Mouse (Mus musculus): ENCODE results near the gene Lin52. TPM values are rescaled to one million over a fixed set of nuclear protein-coding genes. Genes with fewer than 3 reads are reported as not detected.
A peak's percentile ranks its signal among the peaks of the same experiment; 100 is the strongest.

Lin52 gene
- polyA plus RNA-seq, 1 experiment: 29.5 TPM

DNA sequence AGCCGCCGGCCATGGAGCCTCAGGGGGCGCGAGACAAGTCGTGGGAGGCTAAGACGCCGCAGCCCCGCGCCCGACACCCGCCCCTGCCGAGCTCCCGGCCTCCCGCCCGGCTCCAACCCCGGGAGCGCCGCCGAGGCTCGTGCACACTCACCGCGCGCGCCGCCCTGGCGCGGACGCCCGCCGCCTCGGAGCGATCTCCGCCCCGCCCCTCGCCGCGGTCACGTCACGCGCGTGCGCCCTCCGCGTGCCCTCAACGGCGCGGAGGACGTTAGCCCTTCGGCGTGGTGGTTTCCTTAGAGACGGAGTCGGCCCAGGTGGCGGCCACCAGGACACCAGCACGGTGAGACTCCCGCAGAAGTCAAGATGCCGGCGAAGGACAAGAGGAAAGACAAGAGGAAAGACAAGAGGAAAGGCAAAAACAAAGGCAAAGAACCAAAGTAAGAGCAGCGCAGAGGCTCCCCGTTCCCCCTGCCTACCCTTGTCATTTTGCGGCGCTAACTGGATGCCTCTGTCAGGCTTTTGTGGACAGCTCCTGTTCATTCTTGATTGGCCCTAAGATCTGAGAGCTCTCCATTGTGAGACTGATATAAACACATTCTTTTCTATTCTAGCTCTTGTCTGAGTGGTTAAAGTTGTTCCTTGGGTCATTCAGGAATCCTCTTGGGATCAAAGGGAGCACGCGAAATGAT is 42.3 kb upstream of the Lin52 start, which contains the start of the genes Entpd5 and Bbof1:
Entpd5 (minus strand) TSS at position 211 of the 689 bp plus-strand sequence.
Bbof1 (plus strand) TSS at position 253 of the 689 bp plus-strand sequence.
- H3K9me3 ChIP-seq (replicated peaks; ENCODE audit: control insufficient read depth, insufficient read depth, low read length, poor library complexity, severe bottlenecking): no peaks in the 10 kb centered on the region
- no peak within 1 kb of the TSS for H3K27ac ChIP-seq (ENCODE audit: insufficient read depth, low read length)
- no peaks in the 10 kb centered on the region for H3K4me1 ChIP-seq (ENCODE audit: control insufficient read depth, insufficient read depth, low read length)
- peak within 1 kb of the TSS; percentile 90 for H3K4me3 ChIP-seq (ENCODE audit: low read depth, low read length)
- H3K9ac ChIP-seq (ENCODE audit: low read depth, poor library complexity, severe bottlenecking): peak within 1 kb of the TSS; percentile 85
- no peaks in the 10 kb centered on the region for H3K36me3 ChIP-seq (ENCODE audit: control insufficient read depth, insufficient read depth, low read length, poor library complexity, severe bottlenecking)
- TF ChIP-seq POLR2A (IDR thresholded peaks at IDR 0.05; ENCODE audit: insufficient read depth, low read length): no peak
- TF ChIP-seq CTCF (IDR thresholded peaks at IDR 0.05; ENCODE audit: low read depth, low read length): no peak
- no peak for TF ChIP-seq EP300 (IDR thresholded peaks at IDR 0.05; ENCODE audit: insufficient read depth, low read depth, low read length)
- H3K27me3 ChIP-seq (ENCODE audit: control insufficient read depth, insufficient read depth, low read length, poor library complexity, severe bottlenecking): no peaks in the 10 kb centered on the region

DNA sequence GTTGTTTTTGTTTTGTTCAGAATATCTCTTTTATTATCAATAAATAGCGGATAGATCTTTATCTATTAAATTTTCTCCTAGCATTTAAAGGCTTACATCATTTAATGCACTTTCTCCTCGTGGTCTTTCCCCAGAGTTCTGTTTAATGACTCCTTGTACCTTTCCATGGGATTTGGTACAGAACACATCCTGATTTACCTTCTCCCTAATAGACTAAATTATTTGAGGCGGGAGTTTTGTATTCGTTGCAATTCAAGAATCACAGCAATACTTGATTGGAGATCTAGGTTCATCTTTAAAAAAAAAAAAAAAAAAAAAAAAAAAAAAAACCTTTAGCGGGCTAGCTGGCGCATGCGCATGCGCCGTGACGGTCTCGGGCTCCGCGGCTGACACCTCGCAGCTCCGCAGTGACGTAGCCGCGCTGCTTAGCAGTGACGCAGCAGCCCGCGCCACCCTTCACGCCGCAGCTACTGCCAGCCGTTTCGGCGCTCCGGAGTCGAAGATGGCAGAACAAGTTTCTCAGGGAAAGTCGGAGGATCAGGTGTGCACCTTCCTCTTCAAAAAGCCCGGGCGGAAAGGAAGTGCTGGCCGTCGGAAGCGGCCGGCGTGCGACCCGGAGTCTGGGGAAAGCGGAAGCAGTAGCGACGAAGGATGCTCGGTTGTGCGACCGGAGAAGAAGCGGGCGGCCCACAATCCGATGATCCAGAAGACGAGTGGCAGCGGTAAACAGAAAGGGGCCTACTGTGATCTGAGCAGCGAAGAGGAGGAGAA is 34.2 kb upstream of the Lin52 start, which contains the start of gene Rnf113a2:
Rnf113a2 (plus strand) TSS at position 363 of the 771 bp plus-strand sequence.
- H3K4me1 ChIP-seq (ENCODE audit: control insufficient read depth, insufficient read depth, low read length): no peaks in the 10 kb centered on the region
- no peaks in the 10 kb centered on the region; the same call in 1 of the 2 replicates for H3K36me3 ChIP-seq (ENCODE audit: control insufficient read depth, insufficient read depth, low read length, poor library complexity, severe bottlenecking)
- no peaks in the 10 kb centered on the region for H3K27me3 ChIP-seq (ENCODE audit: control insufficient read depth, insufficient read depth, low read length, poor library complexity, severe bottlenecking)
- H3K9me3 ChIP-seq (replicated peaks; ENCODE audit: control insufficient read depth, insufficient read depth, low read length, poor library complexity, severe bottlenecking): no peaks in the 10 kb centered on the region
- no peak within 1 kb of the TSS for H3K27ac ChIP-seq (ENCODE audit: insufficient read depth, low read length)
- peak within 1 kb of the TSS; percentile 77 for H3K9ac ChIP-seq (ENCODE audit: low read depth, poor library complexity, severe bottlenecking)
- TF ChIP-seq POLR2A (IDR thresholded peaks at IDR 0.05; ENCODE audit: insufficient read depth, low read length) (no peak), EP300 (IDR thresholded peaks at IDR 0.05; ENCODE audit: insufficient read depth, low read depth, low read length) (no peak), CTCF (IDR thresholded peaks at IDR 0.05; ENCODE audit: low read depth, low read length) (no peak)
- H3K4me3 ChIP-seq (ENCODE audit: low read depth, low read length): peak within 1 kb of the TSS; percentile 79

DNA sequence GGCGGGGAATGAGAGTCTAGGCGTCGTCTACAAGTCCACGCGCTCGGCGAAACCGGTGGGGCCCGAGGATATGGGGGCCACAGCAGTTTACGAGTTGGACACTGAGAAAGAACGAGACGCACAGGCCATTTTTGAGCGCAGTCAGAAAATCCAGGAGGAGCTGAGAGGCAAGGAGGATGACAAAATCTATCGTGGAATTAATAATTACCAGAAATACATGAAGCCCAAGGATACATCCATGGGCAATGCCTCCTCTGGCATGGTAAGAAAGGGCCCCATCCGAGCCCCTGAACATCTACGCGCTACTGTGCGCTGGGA is 33.7 kb upstream of the Lin52 start:
- peak overlapping the region; percentile 77 for H3K9ac ChIP-seq (ENCODE audit: low read depth, poor library complexity, severe bottlenecking)
- H3K27ac ChIP-seq (ENCODE audit: insufficient read depth, low read length): no peak overlapping the region
- H3K36me3 ChIP-seq (ENCODE audit: control insufficient read depth, insufficient read depth, low read length, poor library complexity, severe bottlenecking): no peaks in the 10 kb centered on the region; the same call in 1 of the 2 replicates
- TF ChIP-seq CTCF (IDR thresholded peaks at IDR 0.05; ENCODE audit: low read depth, low read length) (no peak), EP300 (IDR thresholded peaks at IDR 0.05; ENCODE audit: insufficient read depth, low read depth, low read length) (no peak), POLR2A (IDR thresholded peaks at IDR 0.05; ENCODE audit: insufficient read depth, low read length) (no peak)
- H3K4me3 ChIP-seq (ENCODE audit: low read depth, low read length): peak overlapping the region; percentile 79
- no peaks in the 10 kb centered on the region for H3K27me3 ChIP-seq (ENCODE audit: control insufficient read depth, insufficient read depth, low read length, poor library complexity, severe bottlenecking)
- no peaks in the 10 kb centered on the region for H3K9me3 ChIP-seq (replicated peaks; ENCODE audit: control insufficient read depth, insufficient read depth, low read length, poor library complexity, severe bottlenecking)
- no peaks in the 10 kb centered on the region for H3K4me1 ChIP-seq (ENCODE audit: control insufficient read depth, insufficient read depth, low read length)

DNA sequence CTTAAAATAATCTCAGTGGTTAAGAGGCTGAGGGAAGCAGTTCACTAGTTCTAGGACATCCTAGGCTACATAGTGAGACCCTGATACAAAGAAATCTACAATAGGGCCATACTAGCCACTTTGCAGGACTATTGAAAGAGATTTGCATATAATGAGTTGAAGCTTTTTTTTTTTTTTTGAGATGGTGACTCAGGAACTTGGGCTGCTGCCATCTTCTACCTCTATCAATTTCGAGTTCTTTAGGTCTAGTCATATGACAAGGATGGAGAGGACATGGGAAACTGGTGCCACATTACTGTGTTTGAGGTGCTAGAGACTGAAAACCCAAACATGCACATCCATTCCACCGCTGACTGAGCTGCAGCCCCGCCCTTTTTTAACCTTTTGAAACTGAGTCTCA is 27.2 kb upstream of the Lin52 start:
- Histone ChIP-seq H3K27ac (ENCODE audit: insufficient read depth, low read length) (no peak overlapping the region), H3K4me3 (ENCODE audit: low read depth, low read length) (no peak overlapping the region), H3K4me1 (ENCODE audit: control insufficient read depth, insufficient read depth, low read length) (no peaks in the 10 kb centered on the region), H3K9me3 (replicated peaks; ENCODE audit: control insufficient read depth, insufficient read depth, low read length, poor library complexity, severe bottlenecking) (no peaks in the 10 kb centered on the region), H3K9ac (ENCODE audit: low read depth, poor library complexity, severe bottlenecking) (no peak overlapping the region), H3K27me3 (ENCODE audit: control insufficient read depth, insufficient read depth, low read length, poor library complexity, severe bottlenecking) (no peaks in the 10 kb centered on the region), H3K36me3 (ENCODE audit: control insufficient read depth, insufficient read depth, low read length, poor library complexity, severe bottlenecking) (no peaks in the 10 kb centered on the region; the same call in 1 of the 2 replicates)
- no peak for TF ChIP-seq EP300 (IDR thresholded peaks at IDR 0.05; ENCODE audit: insufficient read depth, low read depth, low read length)
- no peak for TF ChIP-seq CTCF (IDR thresholded peaks at IDR 0.05; ENCODE audit: low read depth, low read length)
- TF ChIP-seq POLR2A (IDR thresholded peaks at IDR 0.05; ENCODE audit: insufficient read depth, low read length): no peak

DNA sequence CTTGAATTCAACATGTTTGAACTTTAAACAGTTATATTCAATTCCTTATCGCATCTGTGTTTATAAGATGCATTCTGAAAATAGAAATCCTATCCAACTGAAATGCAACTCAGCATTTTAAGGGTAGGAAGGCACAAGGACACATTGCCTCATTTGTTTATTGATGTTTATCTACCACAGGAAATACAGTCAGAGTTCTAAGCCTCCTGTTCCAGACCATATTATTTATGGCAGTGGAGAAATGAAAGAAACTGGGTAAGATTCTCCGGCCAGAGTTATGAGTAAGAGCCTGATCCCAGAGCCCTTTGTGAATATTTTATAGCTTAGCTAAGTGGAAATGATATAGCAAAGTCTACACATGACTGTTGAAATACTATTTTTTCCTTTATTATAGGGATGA is 21.4 kb upstream of the Lin52 start:
- Histone ChIP-seq H3K9me3 (replicated peaks; ENCODE audit: control insufficient read depth, insufficient read depth, low read length, poor library complexity, severe bottlenecking) (no peaks in the 10 kb centered on the region), H3K4me3 (ENCODE audit: low read depth, low read length) (no peak overlapping the region), H3K36me3 (ENCODE audit: control insufficient read depth, insufficient read depth, low read length, poor library complexity, severe bottlenecking) (no peaks in the 10 kb centered on the region), H3K4me1 (ENCODE audit: control insufficient read depth, insufficient read depth, low read length) (no peaks in the 10 kb centered on the region), H3K27ac (ENCODE audit: insufficient read depth, low read length) (no peak overlapping the region), H3K27me3 (ENCODE audit: control insufficient read depth, insufficient read depth, low read length, poor library complexity, severe bottlenecking) (no peaks in the 10 kb centered on the region), H3K9ac (ENCODE audit: low read depth, poor library complexity, severe bottlenecking) (no peak overlapping the region)
- TF ChIP-seq CTCF (IDR thresholded peaks at IDR 0.05; ENCODE audit: low read depth, low read length): no peak
- no peak for TF ChIP-seq POLR2A (IDR thresholded peaks at IDR 0.05; ENCODE audit: insufficient read depth, low read length)
- no peak for TF ChIP-seq EP300 (IDR thresholded peaks at IDR 0.05; ENCODE audit: insufficient read depth, low read depth, low read length)

DNA sequence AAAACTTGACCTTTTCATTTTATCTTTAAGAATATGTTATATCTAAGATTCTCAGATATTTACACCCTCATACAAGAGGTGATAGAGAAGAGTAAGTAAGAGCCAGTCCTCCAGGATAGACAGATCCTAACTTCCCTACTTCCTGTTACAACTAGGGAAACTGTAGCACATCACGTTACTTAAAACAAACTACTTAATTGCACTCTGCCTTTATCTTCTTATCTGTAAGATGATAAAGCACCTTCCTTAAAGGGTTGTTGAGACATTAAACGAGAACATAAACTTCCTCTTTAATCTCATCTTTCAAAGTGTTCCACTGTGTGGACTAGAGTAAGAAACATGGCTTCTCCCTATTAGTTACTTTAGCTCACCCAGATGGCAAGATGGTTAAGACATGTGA is 12.5 kb upstream of the Lin52 start:
- Histone ChIP-seq H3K36me3 (ENCODE audit: control insufficient read depth, insufficient read depth, low read length, poor library complexity, severe bottlenecking) (no peaks in the 10 kb centered on the region), H3K27ac (ENCODE audit: insufficient read depth, low read length) (no peak overlapping the region), H3K9ac (ENCODE audit: low read depth, poor library complexity, severe bottlenecking) (no peak overlapping the region), H3K4me1 (ENCODE audit: control insufficient read depth, insufficient read depth, low read length) (no peaks in the 10 kb centered on the region), H3K9me3 (replicated peaks; ENCODE audit: control insufficient read depth, insufficient read depth, low read length, poor library complexity, severe bottlenecking) (no peaks in the 10 kb centered on the region), H3K4me3 (ENCODE audit: low read depth, low read length) (no peak overlapping the region), H3K27me3 (ENCODE audit: control insufficient read depth, insufficient read depth, low read length, poor library complexity, severe bottlenecking) (no peaks in the 10 kb centered on the region)
- TF ChIP-seq POLR2A (IDR thresholded peaks at IDR 0.05; ENCODE audit: insufficient read depth, low read length) (no peak), CTCF (IDR thresholded peaks at IDR 0.05; ENCODE audit: low read depth, low read length) (no peak), EP300 (IDR thresholded peaks at IDR 0.05; ENCODE audit: insufficient read depth, low read depth, low read length) (no peak)
